Mouse (Mus musculus): ENCODE results near the gene Spef1.

- TF ChIP-seq POLR2A (IDR thresholded peaks at IDR 0.05; ENCODE audit: low read depth, low read length) (no peak), CTCF (IDR thresholded peaks at IDR 0.05; ENCODE audit: extremely low read depth, insufficient read length, insufficient replicate concordance, low read depth, low read length) (no peak)
These were observed 57.2 kb downstream of the Spef1 start for GRCm38 (mm10) chr2:131129836-131130235.

Measured in small intestine, adult 2 months (tissue).